ENCODE assay signal across 8 mouse cellular contexts in the genomic region with DNA sequence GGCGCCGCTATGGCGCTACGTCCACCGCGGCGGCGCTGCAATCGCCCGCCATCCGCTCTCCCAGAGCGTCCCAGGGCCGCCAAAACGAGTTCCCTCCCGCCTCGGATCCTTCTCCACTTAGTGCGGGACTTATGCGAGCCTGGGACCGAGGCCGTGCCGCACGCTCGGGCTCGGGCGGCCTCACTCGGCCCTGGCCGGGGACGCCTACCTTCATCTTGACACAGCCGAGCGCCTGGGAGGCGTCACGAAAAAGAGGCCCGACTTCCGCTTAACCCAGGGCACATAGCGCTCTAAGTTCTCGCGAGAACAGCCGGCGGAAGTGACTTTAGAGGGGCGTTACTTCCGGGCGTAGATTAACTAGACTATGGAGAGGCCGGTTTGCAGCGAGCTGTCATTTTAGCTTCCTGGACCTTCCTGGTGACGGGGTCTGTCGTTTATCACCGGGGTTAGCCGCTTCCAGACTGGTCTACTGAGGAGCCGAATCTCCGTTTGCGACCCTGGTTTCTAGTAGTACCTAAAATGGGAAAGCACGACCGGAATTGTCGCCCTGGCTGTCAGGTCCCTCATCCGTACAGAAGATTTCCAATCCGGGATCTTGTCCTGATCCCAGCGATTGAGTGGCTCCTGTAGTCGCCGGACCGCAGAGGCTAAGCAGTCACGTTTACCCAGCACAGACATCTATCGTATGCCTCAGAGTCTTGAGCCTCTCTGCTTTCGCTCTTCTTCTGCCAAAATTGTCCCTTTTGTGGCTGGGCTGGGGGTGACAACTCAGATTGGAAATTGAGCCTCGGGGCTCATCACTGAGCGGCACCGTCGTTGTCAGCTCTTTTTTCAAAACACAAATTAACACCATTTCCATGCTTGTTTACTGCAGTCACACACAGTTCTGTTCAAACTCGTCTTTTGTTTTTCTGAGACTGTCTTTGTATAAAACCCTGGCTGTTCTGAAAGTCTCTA. TPM values are rescaled to one million over a fixed set of nuclear protein-coding genes. Genes with fewer than 3 reads are reported as not detected.
DNase-seq lines count a peak whose midpoint lies in the region; ATAC-seq and TF ChIP-seq lines count a peak whose summit lies in the region.

Gene Rps6 (minus strand): TSS at position 300 of the 957 bp plus-strand sequence.

- H3K4me2 ChIP-seq in lung, postnatal 0 days (replicated peaks; ENCODE audit: low read depth, low read length) = peak within 1 kb of the TSS; percentile 78

- ATAC-seq in frontal cortex, adult (ENCODE audit: low TSS enrichment) = peak; percentile 95
- peak; percentile 99 for ATAC-seq in lung, postnatal 0 days

- H3K9me3 ChIP-seq in hindbrain, embryonic 10.5 days = no peaks in the 10 kb centered on the region; the same call in 1 of the 2 replicates
- H3K9me3 ChIP-seq in lung, postnatal 0 days (ENCODE audit: low read length) = no peaks in the 10 kb centered on the region

- TF ChIP-seq CTCF in lung, postnatal 0 days (IDR thresholded peaks at IDR 0.05) = 0 out of 2 replicates have a peak, but pooled peaks have one; percentile 1

- peaks cover 38% of the 10 kb centered on the region for H3K36me3 ChIP-seq in hindbrain, embryonic 10.5 days
- peaks cover 6% of the 10 kb centered on the region for H3K36me3 ChIP-seq in lung, postnatal 0 days (ENCODE audit: insufficient read depth, low read length)

- peak within 1 kb of the TSS; percentile 100 for H3K27ac ChIP-seq in hindbrain, embryonic 10.5 days
- H3K27ac ChIP-seq in lung, postnatal 0 days (ENCODE audit: low read length) = peak within 1 kb of the TSS; percentile 97

- H3K9ac ChIP-seq in lung, postnatal 0 days (replicated peaks; ENCODE audit: low read depth) = peak within 1 kb of the TSS; percentile 99

- peak; percentile 81 for DNase-seq in MEL-GATA-1-ER (ENCODE audit: extremely low read depth, low read depth)
- peak; percentile 95 for DNase-seq in cerebellum, adult 8-10 months
- DNase-seq in hindbrain, embryonic 10.5 days (ENCODE audit: low spot score) = peak; percentile 96
- peak; percentile 97 for DNase-seq in layer of hippocampus, adult 9-11 months
- peak; percentile 98 for DNase-seq in lung, postnatal 0 days (ENCODE audit: low spot score)
- DNase-seq in ovary, postnatal 14 days (ENCODE audit: low spot score) = peak; percentile 93
- peak; percentile 95 for DNase-seq in thymus, postnatal 14 days

- peak; percentile 98 for TF ChIP-seq EP300 in lung, postnatal 0 days (IDR thresholded peaks at IDR 0.05)

- no peaks in the 10 kb centered on the region for H3K27me3 ChIP-seq in hindbrain, embryonic 10.5 days (ENCODE audit: insufficient read depth, poor library complexity, severe bottlenecking)
- H3K27me3 ChIP-seq in lung, postnatal 0 days (replicated peaks; ENCODE audit: insufficient read depth, low read length) = no peaks in the 10 kb centered on the region

- peak within 1 kb of the TSS; percentile 99 for H3K4me3 ChIP-seq in hindbrain, embryonic 10.5 days
- peak within 1 kb of the TSS; percentile 94 for H3K4me3 ChIP-seq in lung, postnatal 0 days (ENCODE audit: low read depth, low read length)

- under 1% methylated on average over 68 of the region's 68 CpGs for WGBS in hindbrain, embryonic 10.5 days
- under 1% methylated on average over 56 of the region's 68 CpGs for WGBS in lung, postnatal 0 days

- peaks cover 16% of the 10 kb centered on the region for H3K4me1 ChIP-seq in hindbrain, embryonic 10.5 days (replicated peaks)
- H3K4me1 ChIP-seq in lung, postnatal 0 days (ENCODE audit: insufficient read depth, low read depth, low read length) = peaks cover 6% of the 10 kb centered on the region; the same call in 1 of the 2 replicates

RNA-seq across cellular contexts. Expression of gene Rps6, which starts in this region (rescaled TPM):
- polyA plus RNA-seq in hindbrain, embryonic 10.5 days (2016; fragmentation: Nextera tagmentation; extraction: Ambion mirVana) = 569 and 645 TPM in 2 replicates
- polyA plus RNA-seq in lung, postnatal 0 days (2015; fragmentation: Nextera tagmentation; extraction: Ambion mirVana) = 491 and 498 TPM in 2 replicates

Comparison
In these comparisons a context has a peak if more than half of its experiments do, and no peak if none do; other contexts are left out.
1. Peak in every context shown above with its lines: DNase-seq, ATAC-seq, H3K4me3 ChIP-seq and H3K27ac ChIP-seq.